9 mouse cellular contexts compared by ENCODE assay signal in genomic region chr13:23556906-23557305, GRCm38 (mm10). TPM values are rescaled to one million over a fixed set of nuclear protein-coding genes. Genes with fewer than 3 reads are reported as not detected.
DNase-seq lines count a peak whose midpoint lies in the region; ATAC-seq and TF ChIP-seq lines count a peak whose summit lies in the region.
"Had no signal": no experiment of that assay in that cellular context is flagged by ENCODE, and none has a peak within 500 bp of the region (broad histone marks: within the 10 kb centered on the region; RNA-seq: fewer than 3 reads in every experiment).

No protein-coding gene starts in this region.

- peaks cover 10% of the 10 kb centered on the region for H3K4me1 ChIP-seq in lung, embryonic 16.5 days (replicated peaks; ENCODE audit: control insufficient read depth, insufficient read depth, low read length)
- peaks cover 5% of the 10 kb centered on the region for H3K4me1 ChIP-seq in lung, adult 2 months (ENCODE audit: control insufficient read depth, insufficient read depth, low read length)
- H3K4me1 ChIP-seq in limb, embryonic 11.5 days (ENCODE audit: control insufficient read depth, insufficient read depth, low read length), result 0 out of 2 replicates have a peak, but pooled peaks cover 2% of the 10 kb centered on the region
- H3K4me1 ChIP-seq in neural tube, embryonic 15.5 days, result peaks cover 29% of the 10 kb centered on the region

- no peak for TF ChIP-seq POLR2A in lung, adult 2 months (IDR thresholded peaks at IDR 0.05; ENCODE audit: borderline replicate concordance, extremely low read depth, low read depth, low read length)

- H3K9me3 ChIP-seq in lung, embryonic 16.5 days (ENCODE audit: control insufficient read depth, low read length), result no peaks in the 10 kb centered on the region
- H3K9me3 ChIP-seq in limb, embryonic 11.5 days (ENCODE audit: control insufficient read depth, low read length), result no peaks in the 10 kb centered on the region
- H3K9me3 ChIP-seq in neural tube, embryonic 15.5 days (replicated peaks), result no peaks in the 10 kb centered on the region

- H3K4me3 ChIP-seq in lung, embryonic 16.5 days (ENCODE audit: low read length), result peak overlapping the region; percentile 22; the same call in 1 of the 2 replicates
- H3K4me3 ChIP-seq in lung, adult 2 months (replicated peaks; ENCODE audit: extremely low read depth, low read depth, low read length), result no peak overlapping the region
- H3K4me3 ChIP-seq in limb, embryonic 11.5 days (ENCODE audit: low read depth, low read length), result no peak overlapping the region
- H3K4me3 ChIP-seq in neural tube, embryonic 15.5 days (replicated peaks), result no peak overlapping the region

- H3K9ac ChIP-seq in lung, embryonic 16.5 days (ENCODE audit: low read length), result peak overlapping the region; percentile 45; the same call in 1 of the 2 replicates
- H3K9ac ChIP-seq in limb, embryonic 11.5 days (ENCODE audit: low read length), result no peak overlapping the region
- no peak overlapping the region for H3K9ac ChIP-seq in neural tube, embryonic 15.5 days (replicated peaks)

- H3K27ac ChIP-seq in lung, embryonic 16.5 days (ENCODE audit: low read length), result peak overlapping the region; percentile 75
- H3K27ac ChIP-seq in limb, embryonic 11.5 days (replicated peaks; ENCODE audit: low read depth, low read length), result peak overlapping the region; percentile 65
- peak overlapping the region; percentile 54; the same call in 1 of the 2 replicates for H3K27ac ChIP-seq in neural tube, embryonic 15.5 days (replicated peaks)

- H3K27me3 ChIP-seq in lung, embryonic 16.5 days (ENCODE audit: control insufficient read depth, insufficient read depth, low read depth, low read length), result no peaks in the 10 kb centered on the region
- H3K27me3 ChIP-seq in limb, embryonic 11.5 days (ENCODE audit: control insufficient read depth, insufficient read depth, low read length), result no peaks in the 10 kb centered on the region
- H3K27me3 ChIP-seq in neural tube, embryonic 15.5 days (replicated peaks), result no peaks in the 10 kb centered on the region

- H3K4me2 ChIP-seq in lung, embryonic 16.5 days (ENCODE audit: low read depth, low read length), result peak overlapping the region; percentile 82
- no peak overlapping the region; the same call in 1 of the 2 replicates for H3K4me2 ChIP-seq in limb, embryonic 11.5 days (ENCODE audit: low read depth, severe bottlenecking)
- peak overlapping the region; percentile 99; the same call in 1 of the 2 replicates for H3K4me2 ChIP-seq in neural tube, embryonic 15.5 days

- DNase-seq in embryo, embryonic 10 days (ENCODE audit: low spot score), result peak; percentile 24
- no peak for DNase-seq in embryo, embryonic 9.5 days (ENCODE audit: extremely low spot score)
- no peak for DNase-seq in lung, adult 2 months
- DNase-seq in limb, embryonic 11.5 days (ENCODE audit: low spot score), result no peak
- DNase-seq in yolk sac, embryonic 10.5 days (ENCODE audit: low spot score), result no peak
- no peak for DNase-seq in right cerebral cortex, postnatal 36 days (ENCODE audit: low spot score in 2 of 2)
- DNase-seq: kidney, adult 9 months had no signal

- no peak for ATAC-seq in lung, embryonic 16.5 days (ENCODE audit: low read depth)
- no peak for ATAC-seq in limb, embryonic 11.5 days (ENCODE audit: insufficient number of reproducible peaks, low FRiP score, low TSS enrichment, low read depth)
- ATAC-seq in neural tube, embryonic 15.5 days (ENCODE audit: low FRiP score), result no peak

- no peaks in the 10 kb centered on the region for H3K36me3 ChIP-seq in lung, embryonic 16.5 days (ENCODE audit: control insufficient read depth, insufficient read depth, low read length)
- no peaks in the 10 kb centered on the region for H3K36me3 ChIP-seq in limb, embryonic 11.5 days (ENCODE audit: control insufficient read depth, insufficient read depth, low read length)
- no peaks in the 10 kb centered on the region for H3K36me3 ChIP-seq in neural tube, embryonic 15.5 days

- WGBS in lung, embryonic 16.5 days, result 57% methylated on average over 3 of the region's 3 CpGs
- WGBS in lung, adult 2 months, result 64% methylated on average over 3 of the region's 3 CpGs
- whole genome bisulfite sequencing in limb, embryonic 11.5 days, result 72% methylated on average over 3 of the region's 3 CpGs
- 75% methylated on average over 3 of the region's 3 CpGs for WGBS in neural tube, embryonic 15.5 days

- no peak for TF ChIP-seq CTCF in lung, adult 2 months (IDR thresholded peaks at IDR 0.05; ENCODE audit: insufficient read depth, low read length)

RNA-seq across cellular contexts. Expression of gene Hist1h1d, which starts 3.8 kb away (rescaled TPM):
- 0.58 and 0.79 TPM in 2 replicates for polyA plus RNA-seq in lung, embryonic 16.5 days (2015; fragmentation: Nextera tagmentation; extraction: Ambion mirVana)
- polyA plus RNA-seq in lung, adult 2 months (2012; rRNA removed), result 0.10 and 0.12 TPM in 2 replicates
- polyA plus RNA-seq in limb, embryonic 11.5 days (2014; fragmentation: Nextera tagmentation; extraction: Ambion mirVana), result 0.54 and 0.56 TPM in 2 replicates
- polyA plus RNA-seq in neural tube, embryonic 15.5 days (2015; fragmentation: Nextera tagmentation; extraction: Ambion mirVana), result 0.09 and 0.13 TPM in 2 replicates

RNA-seq across cellular contexts. Expression of gene Hist1h3e, which starts 5.3 kb away (rescaled TPM):
- polyA plus RNA-seq in lung, embryonic 16.5 days (2015; fragmentation: Nextera tagmentation; extraction: Ambion mirVana), result 4.9 and 7.8 TPM in 2 replicates
- 8.4 and 9.2 TPM in 2 replicates for polyA plus RNA-seq in lung, adult 2 months (2012; rRNA removed)
- 9.6 and 9.8 TPM in 2 replicates for polyA plus RNA-seq in limb, embryonic 11.5 days (2014; fragmentation: Nextera tagmentation; extraction: Ambion mirVana)
- polyA plus RNA-seq in neural tube, embryonic 15.5 days (2015; fragmentation: Nextera tagmentation; extraction: Ambion mirVana), result 1.1 and 1.7 TPM in 2 replicates

RNA-seq across cellular contexts. Expression of gene Hist1h4f, which starts 5.5 kb away (rescaled TPM):
- 0.78 and 2.4 TPM in 2 replicates for polyA plus RNA-seq in lung, embryonic 16.5 days (2015; fragmentation: Nextera tagmentation; extraction: Ambion mirVana)
- polyA plus RNA-seq in lung, adult 2 months (2012; rRNA removed), result 1.4 and 1.8 TPM in 2 replicates
- polyA plus RNA-seq in limb, embryonic 11.5 days (2014; fragmentation: Nextera tagmentation; extraction: Ambion mirVana), result 0.67 and 2.3 TPM in 2 replicates
- not detected in 2 replicates for polyA plus RNA-seq in neural tube, embryonic 15.5 days (2015; fragmentation: Nextera tagmentation; extraction: Ambion mirVana)

RNA-seq across cellular contexts. Expression of gene Hist1h3f, which starts 13.1 kb away (rescaled TPM):
- polyA plus RNA-seq in lung, embryonic 16.5 days (2015; fragmentation: Nextera tagmentation; extraction: Ambion mirVana), result 0.49 and 0.93 TPM in 2 replicates
- 1.3 and 1.7 TPM in 2 replicates for polyA plus RNA-seq in lung, adult 2 months (2012; rRNA removed)
- 1.4 and 2.0 TPM in 2 replicates for polyA plus RNA-seq in limb, embryonic 11.5 days (2014; fragmentation: Nextera tagmentation; extraction: Ambion mirVana)
- polyA plus RNA-seq in neural tube, embryonic 15.5 days (2015; fragmentation: Nextera tagmentation; extraction: Ambion mirVana), result not detected in 2 replicates

RNA-seq across cellular contexts. Expression of gene Hist1h2bh, which starts 13.7 kb away (rescaled TPM):
- polyA plus RNA-seq in lung, embryonic 16.5 days (2015; fragmentation: Nextera tagmentation; extraction: Ambion mirVana), result 1.3 and 2.0 TPM in 2 replicates
- polyA plus RNA-seq in lung, adult 2 months (2012; rRNA removed), result 0.66 and 0.87 TPM in 2 replicates
- 0.79 and 1.0 TPM in 2 replicates for polyA plus RNA-seq in limb, embryonic 11.5 days (2014; fragmentation: Nextera tagmentation; extraction: Ambion mirVana)
- polyA plus RNA-seq in neural tube, embryonic 15.5 days (2015; fragmentation: Nextera tagmentation; extraction: Ambion mirVana), result 0.22 and 0.51 TPM in 2 replicates
